Mouse (Mus musculus) kidney, adult 11 months (tissue): ENCODE measurements around the gene Tmsb15a.
"Not testable (repeated sequence)": the region's sequence is repeated elsewhere in the genome, so short reads cannot be mapped to it uniquely, and the experiment has no call there.

Source experiments
- DNase-seq: peaks from one replicate; pipeline ENCODE4 v3.0.0; 2022

Gene Tmsb15a

DNA sequence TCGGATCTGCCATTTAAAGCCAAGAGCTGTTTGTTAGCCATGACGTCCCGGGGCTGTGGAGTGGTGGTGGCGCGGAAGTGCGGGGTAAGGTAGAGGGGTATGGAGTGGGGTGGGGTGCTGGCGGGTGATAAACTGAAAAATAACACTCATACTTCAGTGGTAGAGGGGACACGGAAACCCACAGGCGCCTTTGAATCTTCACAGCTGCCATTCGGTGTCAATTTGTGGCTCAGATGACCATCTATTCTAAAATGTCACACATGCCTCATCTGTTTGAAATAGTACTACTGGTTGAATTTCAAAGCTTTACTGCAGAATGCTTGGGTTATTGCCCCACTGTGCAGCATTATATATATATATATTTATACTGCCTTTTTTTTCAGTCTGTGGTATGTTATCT, at the start of gene Tmsb15a:
Gene Tmsb15a (minus strand): TSS at position 101 of the 400 bp plus-strand sequence.
- no peak for DNase-seq

DNA sequence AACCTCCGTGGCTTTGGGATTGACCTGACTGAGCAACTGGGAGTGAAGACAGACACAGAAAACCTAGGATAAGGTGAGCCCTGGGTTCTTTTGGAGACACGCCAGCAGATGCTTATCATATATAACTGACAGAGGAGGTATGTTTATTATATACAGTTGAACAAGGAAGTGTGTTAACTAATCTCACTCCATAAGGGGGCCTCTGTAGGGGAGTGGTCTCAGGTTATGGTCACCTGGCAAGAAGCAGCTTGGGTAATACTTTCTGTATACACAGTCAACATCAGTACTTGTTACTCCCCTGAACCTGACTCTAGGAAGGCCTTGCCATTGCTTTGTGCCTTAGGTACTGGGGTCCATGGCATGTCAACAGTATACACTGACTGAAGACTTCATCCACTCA, 43.5 kb upstream of the Tmsb15a start:
- DNase-seq: no peak

DNA sequence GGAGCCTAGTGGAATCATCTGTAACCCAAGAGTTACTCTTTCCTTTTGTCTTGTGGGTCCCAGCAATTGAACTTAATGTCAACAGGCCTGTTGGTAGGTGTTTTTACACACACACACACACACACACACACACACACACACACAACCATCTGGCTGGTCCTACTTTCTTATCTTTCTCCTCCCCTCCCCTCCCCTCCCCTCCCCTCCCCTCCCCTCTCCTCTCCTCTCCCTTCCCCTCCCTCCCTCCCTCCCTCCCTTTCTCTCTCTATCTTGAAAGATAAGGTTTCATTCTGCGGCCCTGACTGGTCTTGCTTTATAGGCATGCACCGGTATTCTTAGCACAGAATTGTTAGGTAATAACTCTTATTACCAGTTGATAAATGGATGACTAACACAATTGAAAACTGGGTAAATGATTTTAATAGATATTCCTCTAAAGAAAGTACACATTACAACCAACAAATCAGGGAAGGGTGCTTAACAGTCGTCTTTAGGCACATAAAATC, 43.0 kb upstream of the Tmsb15a start:
- DNase-seq: no peak

DNA sequence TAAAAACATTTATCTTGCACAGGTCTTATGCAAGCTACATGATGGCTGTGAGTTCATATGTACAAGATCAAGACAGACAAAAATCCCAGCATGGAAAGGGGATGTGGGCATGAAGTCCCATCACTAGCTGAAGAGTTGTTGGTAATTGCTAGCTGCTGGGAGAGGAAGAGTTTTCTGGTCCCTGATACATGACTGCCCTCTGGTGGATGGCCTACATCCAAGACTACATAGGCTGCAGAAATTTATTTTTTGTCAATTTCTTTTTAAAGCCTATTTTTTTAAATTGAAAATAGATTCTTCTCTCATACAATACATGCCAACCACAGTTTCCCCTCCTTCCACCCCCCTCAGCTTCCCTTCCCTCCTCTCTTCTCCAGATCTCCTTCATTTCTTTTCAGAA, 36.6 kb upstream of the Tmsb15a start:
- no peak for DNase-seq

DNA sequence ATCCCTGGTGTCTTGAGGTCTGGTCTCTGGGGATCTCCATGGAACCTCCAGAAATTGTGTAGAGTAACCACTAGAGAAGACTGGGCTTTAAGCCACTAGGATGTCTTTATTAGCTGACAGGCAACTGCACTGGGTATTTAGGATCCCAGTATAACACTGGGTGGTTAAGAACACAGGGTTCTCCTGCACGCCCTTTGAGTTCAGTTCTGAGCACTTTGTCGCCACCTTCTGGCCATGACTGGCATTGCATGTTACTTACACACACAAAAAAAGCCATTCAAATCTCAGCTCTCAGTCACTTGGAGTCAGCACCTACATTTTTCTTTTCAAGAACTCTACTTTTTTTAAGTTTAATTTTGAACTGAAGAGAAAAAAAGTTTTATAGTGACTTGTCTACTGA, 27.8 kb upstream of the Tmsb15a start:
- peak; percentile 45 for DNase-seq

DNA sequence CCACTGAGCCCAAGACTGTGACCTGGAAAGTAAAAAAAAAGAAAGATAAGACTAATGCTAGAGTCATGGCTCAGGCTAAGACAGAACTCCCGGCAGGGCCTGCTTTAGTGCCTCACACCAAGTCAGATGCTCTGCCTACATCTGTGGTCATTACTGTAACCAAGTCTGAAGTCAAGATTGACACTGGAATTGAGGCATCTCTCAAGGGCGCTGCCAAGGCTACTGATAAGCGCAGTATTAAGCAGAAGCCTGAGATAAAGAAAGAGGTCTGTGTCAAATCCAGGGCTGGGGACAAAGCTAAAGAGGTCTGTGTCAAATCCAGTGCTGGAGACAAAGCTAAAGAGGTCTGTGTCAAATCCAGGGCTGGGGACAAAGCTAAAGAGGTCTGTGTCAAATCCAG, 20.3 kb upstream of the Tmsb15a start:
- not testable (repeated sequence) for DNase-seq

DNA sequence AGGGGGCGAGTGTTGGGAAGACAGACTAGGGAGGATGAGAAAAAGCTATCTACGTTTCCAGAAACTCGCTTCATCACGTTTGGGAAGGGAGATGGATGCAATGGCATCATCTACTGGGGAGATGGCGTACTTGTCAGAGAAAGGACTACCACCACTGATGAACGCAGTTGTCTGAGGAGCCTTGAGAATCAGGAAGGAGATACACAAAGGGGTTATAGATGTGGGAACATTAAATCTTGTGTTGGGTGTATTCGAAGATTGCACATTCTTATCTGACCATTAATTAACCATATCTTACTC, 17.9 kb upstream of the Tmsb15a start:
- DNase-seq: no peak

DNA sequence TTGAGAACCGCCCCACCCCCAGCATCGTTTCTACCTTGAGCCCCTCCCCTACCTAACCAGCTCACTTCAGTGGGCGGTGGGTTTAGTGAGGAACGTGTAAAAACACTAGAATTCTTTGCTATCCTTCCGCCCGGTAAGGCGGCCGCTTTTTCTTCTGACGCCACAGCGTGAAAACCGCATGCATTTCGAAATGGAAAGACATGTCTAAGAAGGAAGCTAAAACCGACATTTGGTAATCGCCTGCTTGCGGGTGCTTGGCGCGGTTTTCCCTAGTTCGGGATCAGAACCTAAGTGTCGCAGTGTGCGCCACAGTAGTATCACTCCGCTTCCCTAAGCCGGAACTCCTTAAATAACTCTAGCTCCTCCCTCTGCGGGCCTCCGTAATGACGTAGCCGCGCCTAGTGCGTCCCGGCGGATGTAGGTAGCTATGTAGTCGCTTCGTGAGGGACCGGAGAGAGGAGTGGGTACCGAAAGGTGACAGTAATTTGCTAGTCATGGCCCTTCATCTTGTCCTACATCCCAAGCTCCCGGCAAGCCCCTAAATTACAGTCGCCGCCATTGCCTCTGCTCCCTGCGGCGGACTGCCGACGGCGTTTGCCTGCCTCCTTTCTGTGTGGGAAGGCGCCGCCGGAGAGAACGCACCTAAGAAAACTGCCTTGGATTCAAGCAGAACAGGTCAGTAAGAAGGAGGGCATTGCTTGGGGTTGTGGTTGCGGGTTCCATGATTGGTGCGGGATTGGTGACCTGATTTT, 17.4 kb upstream of the Tmsb15a start, which contains the start of the genes Armcx5 and Gprasp1:
Gene Armcx5 (plus strand): TSS at position 430 of the 752 bp plus-strand sequence.
Gene Gprasp1 (plus strand): TSS at position 430 of the 752 bp plus-strand sequence.
- DNase-seq: peak; percentile 88

DNA sequence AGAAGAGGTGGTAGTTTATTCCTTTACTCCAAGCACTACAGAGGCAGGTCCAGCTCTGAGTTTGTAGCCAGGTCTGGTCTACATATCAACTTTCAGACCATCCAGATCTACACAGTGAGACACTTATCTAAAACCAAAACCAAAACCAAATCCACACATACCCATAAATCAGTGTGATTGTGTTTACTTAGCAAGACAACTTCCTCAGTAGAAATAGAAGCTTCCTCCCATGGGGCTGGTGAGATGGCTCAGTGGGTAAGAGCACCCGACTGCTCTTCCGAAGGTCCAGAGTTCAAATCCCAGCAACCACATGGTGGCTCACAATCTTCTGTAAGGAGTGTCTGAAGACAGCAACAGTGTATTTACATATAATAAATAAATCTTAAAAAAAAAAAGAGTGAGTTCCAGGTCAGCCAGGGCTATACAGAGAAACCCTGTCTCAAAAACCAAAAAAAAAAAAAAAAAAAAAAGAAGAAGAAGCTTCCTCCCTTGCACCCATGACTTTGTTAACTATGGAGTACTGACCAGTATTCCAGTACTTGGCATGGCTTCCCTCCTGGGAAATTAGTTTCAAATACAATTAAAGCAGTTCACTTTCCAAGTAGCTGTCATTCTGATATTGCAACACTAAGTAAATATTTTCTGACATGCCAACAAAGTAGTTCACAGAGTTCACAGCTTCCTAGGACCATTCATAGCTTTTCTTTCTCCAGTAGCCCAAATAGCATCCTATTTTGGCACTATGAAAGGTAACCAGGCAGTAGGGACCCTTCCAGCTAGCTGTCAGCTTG, 13.9 kb upstream of the Tmsb15a start:
- no peak for DNase-seq

DNA sequence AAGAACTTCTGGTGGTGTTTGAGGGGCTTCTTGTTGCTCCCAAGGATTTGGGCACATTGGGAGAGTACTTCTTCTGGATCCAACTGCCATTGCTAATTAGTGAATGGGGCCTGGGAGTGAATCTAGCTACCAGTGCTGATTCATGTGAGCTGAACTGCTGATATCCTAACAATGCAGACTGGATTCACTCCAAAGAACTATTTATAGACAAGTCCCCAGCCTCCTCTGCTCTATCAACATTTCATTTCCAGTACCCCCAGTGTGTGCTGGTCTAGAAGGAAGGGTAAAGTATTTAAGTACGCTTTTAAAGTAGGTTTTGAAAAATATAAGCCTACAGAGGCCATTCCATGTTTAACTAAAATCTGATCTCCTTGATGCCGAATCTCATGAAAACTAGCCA, 12.2 kb downstream of the Tmsb15a start:
- no peak for DNase-seq

DNA sequence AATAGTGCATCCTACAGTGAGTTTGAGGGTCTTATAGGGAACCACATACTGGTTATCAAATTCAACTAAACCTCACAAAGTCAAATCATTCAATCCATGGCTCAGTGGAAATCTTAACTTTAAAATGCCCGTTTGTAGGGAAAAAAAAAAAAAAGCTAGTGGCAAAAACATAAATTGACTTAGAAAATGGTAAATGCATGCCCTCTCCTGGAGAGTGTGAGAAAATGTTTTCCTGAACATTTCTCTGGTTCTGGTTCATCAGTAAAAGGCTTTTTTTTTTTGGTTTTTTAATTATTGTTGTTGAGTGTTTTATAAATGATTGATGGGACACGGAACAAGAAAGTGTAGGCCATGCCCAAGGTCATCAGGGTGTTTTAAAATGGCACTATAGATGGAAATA, 20.7 kb downstream of the Tmsb15a start:
- no peak for DNase-seq

DNA sequence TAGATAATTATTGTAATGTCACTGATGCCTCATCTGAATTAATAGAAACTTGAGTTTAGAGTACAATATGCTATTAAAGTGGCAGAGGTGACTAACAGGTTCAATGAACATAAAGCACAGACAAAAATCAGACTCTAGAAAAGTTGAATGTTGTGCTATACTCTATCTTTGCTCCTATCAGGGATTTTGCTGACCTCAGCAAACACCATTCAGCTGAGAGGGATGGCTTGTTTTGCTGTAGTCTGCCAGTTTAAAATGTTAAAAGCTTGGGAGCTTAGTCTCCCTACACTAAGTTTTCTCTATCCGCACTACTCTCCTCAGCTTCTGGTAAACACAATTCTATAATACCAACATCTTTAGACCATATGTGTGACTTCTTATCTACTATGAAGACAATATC, 21.9 kb downstream of the Tmsb15a start:
- DNase-seq: no peak

DNA sequence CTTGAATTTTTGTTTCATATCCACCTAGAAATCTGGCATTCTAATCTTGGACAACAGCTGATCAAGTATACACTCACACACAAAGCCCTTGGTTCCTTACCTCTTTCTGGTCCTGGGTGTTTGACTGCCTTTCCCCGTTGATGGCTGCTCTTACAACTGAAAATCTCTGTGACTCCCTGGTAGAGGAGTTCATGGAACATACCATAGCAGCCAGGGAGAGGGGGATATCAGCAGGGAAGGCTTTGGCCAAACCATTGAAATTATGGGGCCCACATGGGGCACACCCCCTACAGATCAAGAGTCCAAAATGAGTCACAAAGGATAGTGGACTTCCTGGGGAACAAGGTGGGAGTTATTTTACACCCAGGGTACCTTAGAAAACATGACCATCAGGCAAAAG, 31.4 kb downstream of the Tmsb15a start, which contains the start of gene Tcp11x2:
Gene Tcp11x2 (minus strand): TSS at position 158 of the 400 bp plus-strand sequence.
- no peak for DNase-seq

DNA sequence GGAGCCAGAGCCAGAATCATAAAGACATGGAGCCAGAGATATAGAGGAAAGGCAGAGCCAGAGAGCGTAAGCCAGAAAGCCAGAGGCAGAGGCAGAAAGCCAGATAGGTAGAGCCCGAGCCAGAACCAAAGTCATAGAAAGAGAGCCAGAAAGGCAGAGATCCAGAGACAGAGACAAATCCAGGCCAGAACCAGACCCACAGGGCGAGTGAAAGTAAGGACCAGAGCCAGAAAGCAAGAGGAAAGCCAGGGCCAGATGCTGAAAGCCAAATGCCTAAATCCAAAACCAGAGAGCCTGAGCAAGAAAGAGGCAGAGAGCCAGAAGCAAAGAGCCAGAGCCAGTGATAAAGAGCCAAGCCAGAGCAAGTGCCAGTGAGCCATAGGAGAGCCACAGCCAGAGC, 37.3 kb downstream of the Tmsb15a start:
- no peak for DNase-seq

DNA sequence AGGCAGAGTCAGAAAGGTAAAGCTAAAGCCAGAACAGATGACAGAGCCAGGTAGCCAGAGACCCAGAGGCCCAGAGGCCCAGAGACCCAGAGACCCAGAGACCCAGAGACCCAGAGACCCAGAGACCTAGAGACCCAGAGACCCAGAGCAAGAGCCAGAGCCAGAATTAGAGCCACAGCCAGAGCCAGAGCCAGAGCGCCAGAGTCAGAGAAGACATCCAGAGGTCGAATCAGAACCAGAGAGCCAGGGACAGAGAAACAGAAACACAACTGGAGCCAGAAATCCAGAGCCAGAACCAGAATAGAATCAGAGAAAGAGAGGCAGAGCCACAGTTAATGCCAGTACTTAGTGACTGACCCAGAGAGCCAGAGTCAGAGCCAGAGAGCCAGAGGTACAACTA, 43.2 kb downstream of the Tmsb15a start:
- no peak for DNase-seq
